Mouse (Mus musculus) natural killer cell, adult 2 months (primary cell): ENCODE results near the gene Numb.
"Not testable (repeated sequence)": the region's sequence is repeated elsewhere in the genome, so short reads cannot be mapped to it uniquely, and the experiment has no call there.

ENCODE experiments used
- DNase-seq, 2 experiments: peaks; one replicate each; pipeline ENCODE4 v3.0.0; 2022; ENCODE audit warnings: low spot score in 2 of 2

Gene Numb

GRCm38 (mm10) chr12:83922724-83923485 lies 1.2 kb upstream of the Numb start:
- DNase-seq = no peak

GRCm38 (mm10) chr12:83920721-83921441 lies 853 bp downstream of the Numb start:
- no peak for DNase-seq

- no peak for DNase-seq
These were observed 4.8 kb downstream of the Numb start for GRCm38 (mm10) chr12:83916884-83917283.

GRCm38 (mm10) chr12:83914797-83915196 lies 6.9 kb downstream of the Numb start:
- DNase-seq = no peak

- no peak for DNase-seq
These were observed 7.5 kb downstream of the Numb start for GRCm38 (mm10) chr12:83914202-83914740.

GRCm38 (mm10) chr12:83910451-83910850 lies 11.3 kb downstream of the Numb start:
- DNase-seq = no peak

GRCm38 (mm10) chr12:83892926-83893325 lies 28.8 kb downstream of the Numb start:
- no peak for DNase-seq

- DNase-seq = no peak
These were observed 30.5 kb downstream of the Numb start for GRCm38 (mm10) chr12:83891278-83891677.

- no peak for DNase-seq
These were observed 32.6 kb downstream of the Numb start for GRCm38 (mm10) chr12:83889128-83889527.

GRCm38 (mm10) chr12:83885516-83886285 lies 36.0 kb downstream of the Numb start:
- DNase-seq = no peak

GRCm38 (mm10) chr12:83885065-83885464 lies 36.7 kb downstream of the Numb start:
- DNase-seq = not testable (repeated sequence)

GRCm38 (mm10) chr12:83882503-83882902 lies 39.2 kb downstream of the Numb start:
- DNase-seq = no peak

GRCm38 (mm10) chr12:83882088-83882487 lies 39.6 kb downstream of the Numb start:
- DNase-seq = no peak

- no peak for DNase-seq
These were observed 40.8 kb downstream of the Numb start for GRCm38 (mm10) chr12:83880913-83881312.

GRCm38 (mm10) chr12:83875097-83875496 lies 46.6 kb downstream of the Numb start:
- DNase-seq = no peak

GRCm38 (mm10) chr12:83874597-83874996 lies 47.1 kb downstream of the Numb start:
- no peak for DNase-seq

- DNase-seq = no peak
These were observed 57.2 kb downstream of the Numb start for GRCm38 (mm10) chr12:83864501-83864900.

GRCm38 (mm10) chr12:83861880-83862279 lies 59.9 kb downstream of the Numb start:
- no peak for DNase-seq

GRCm38 (mm10) chr12:83860688-83861087 lies 61.0 kb downstream of the Numb start:
- no peak for DNase-seq

- DNase-seq = no peak
These were observed 63.7 kb downstream of the Numb start for GRCm38 (mm10) chr12:83858052-83858451.

GRCm38 (mm10) chr12:83855211-83855610 lies 66.5 kb downstream of the Numb start:
- no peak for DNase-seq

GRCm38 (mm10) chr12:83854281-83854680 lies 67.5 kb downstream of the Numb start:
- DNase-seq = no peak
